Mouse (Mus musculus): Measurements from ENCODE around the gene Olfr1426.
"Not testable (repeated sequence)": the region's sequence is repeated elsewhere in the genome, so short reads cannot be mapped to it uniquely, and the experiment has no call there.

Gene Olfr1426

GRCm38 (mm10) chr19:12091913-12092312 lies at the start of gene Olfr1426:
TSS of gene Olfr1426 (minus strand) at chr19:12092013.
- DNase-seq: no peak

- DNase-seq: no peak
Measured at GRCm38 (mm10) chr19:12134289-12134688, 42.5 kb upstream of the Olfr1426 start.

- DNase-seq: no peak
Measured at GRCm38 (mm10) chr19:12123103-12123502, 31.3 kb upstream of the Olfr1426 start, which contains the start of gene Olfr76. TSS of gene Olfr76 (minus strand) at chr19:12123203.

- DNase-seq: no peak
Measured at GRCm38 (mm10) chr19:12116464-12116863, 24.7 kb upstream of the Olfr1426 start.

- DNase-seq: no peak
Measured at GRCm38 (mm10) chr19:12115797-12116196, 24.0 kb upstream of the Olfr1426 start, which contains the start of gene Olfr1428. TSS of gene Olfr1428 (minus strand) at chr19:12115897.

GRCm38 (mm10) chr19:12113807-12114206 lies 22.0 kb upstream of the Olfr1426 start:
- DNase-seq: no peak

- DNase-seq: no peak
Measured at GRCm38 (mm10) chr19:12104541-12104940, 12.7 kb upstream of the Olfr1426 start.

- DNase-seq: no peak
Measured at GRCm38 (mm10) chr19:12103234-12103633, 11.4 kb upstream of the Olfr1426 start, which contains the start of gene Olfr1427. TSS of gene Olfr1427 (minus strand) at chr19:12103334.

GRCm38 (mm10) chr19:12077631-12078030 lies 14.2 kb downstream of the Olfr1426 start, which contains the start of gene Olfr1425:
TSS of gene Olfr1425 (minus strand) at chr19:12077731.
- DNase-seq: not testable (repeated sequence)

GRCm38 (mm10) chr19:12069546-12069945 lies 22.3 kb downstream of the Olfr1426 start:
- not testable (repeated sequence) for DNase-seq

- DNase-seq: not testable (repeated sequence)
Measured at GRCm38 (mm10) chr19:12067806-12068205, 24.0 kb downstream of the Olfr1426 start.

GRCm38 (mm10) chr19:12062582-12062981 lies 29.2 kb downstream of the Olfr1426 start, which contains the start of gene Olfr1424:
TSS of gene Olfr1424 (minus strand) at chr19:12062682.
- DNase-seq: not testable (repeated sequence)

GRCm38 (mm10) chr19:12043163-12043562 lies 48.6 kb downstream of the Olfr1426 start:
- no peak for DNase-seq

GRCm38 (mm10) chr19:12041217-12041616 lies 50.6 kb downstream of the Olfr1426 start, which contains the start of gene Olfr1423:
TSS of gene Olfr1423 (minus strand) at chr19:12041317.
- no peak for DNase-seq

GRCm38 (mm10) chr19:12037727-12038126 lies 54.1 kb downstream of the Olfr1426 start:
- no peak for DNase-seq

Measured in cerebellum, adult 18-20 months (tissue).